Mouse (Mus musculus) liver, adult 2 months (tissue): ENCODE measurements around the gene Mtg2.

Experiments used
- CTCF ChIP-seq: fragments of 200-500 bp; IDR thresholded peaks from 2 replicates; pipeline ENCODE4 v1.5.1; 2011; ENCODE audit warnings: low read depth, low read length, control low read depth
- POLR2A ChIP-seq: fragments of 200-500 bp; IDR thresholded peaks from 2 replicates; pipeline ENCODE4 v1.6.1; 2011; ENCODE audit warnings: low read length, control low read depth; ENCODE audit not compliant: insufficient read depth; ENCODE audit errors: extremely low read depth

DNA sequence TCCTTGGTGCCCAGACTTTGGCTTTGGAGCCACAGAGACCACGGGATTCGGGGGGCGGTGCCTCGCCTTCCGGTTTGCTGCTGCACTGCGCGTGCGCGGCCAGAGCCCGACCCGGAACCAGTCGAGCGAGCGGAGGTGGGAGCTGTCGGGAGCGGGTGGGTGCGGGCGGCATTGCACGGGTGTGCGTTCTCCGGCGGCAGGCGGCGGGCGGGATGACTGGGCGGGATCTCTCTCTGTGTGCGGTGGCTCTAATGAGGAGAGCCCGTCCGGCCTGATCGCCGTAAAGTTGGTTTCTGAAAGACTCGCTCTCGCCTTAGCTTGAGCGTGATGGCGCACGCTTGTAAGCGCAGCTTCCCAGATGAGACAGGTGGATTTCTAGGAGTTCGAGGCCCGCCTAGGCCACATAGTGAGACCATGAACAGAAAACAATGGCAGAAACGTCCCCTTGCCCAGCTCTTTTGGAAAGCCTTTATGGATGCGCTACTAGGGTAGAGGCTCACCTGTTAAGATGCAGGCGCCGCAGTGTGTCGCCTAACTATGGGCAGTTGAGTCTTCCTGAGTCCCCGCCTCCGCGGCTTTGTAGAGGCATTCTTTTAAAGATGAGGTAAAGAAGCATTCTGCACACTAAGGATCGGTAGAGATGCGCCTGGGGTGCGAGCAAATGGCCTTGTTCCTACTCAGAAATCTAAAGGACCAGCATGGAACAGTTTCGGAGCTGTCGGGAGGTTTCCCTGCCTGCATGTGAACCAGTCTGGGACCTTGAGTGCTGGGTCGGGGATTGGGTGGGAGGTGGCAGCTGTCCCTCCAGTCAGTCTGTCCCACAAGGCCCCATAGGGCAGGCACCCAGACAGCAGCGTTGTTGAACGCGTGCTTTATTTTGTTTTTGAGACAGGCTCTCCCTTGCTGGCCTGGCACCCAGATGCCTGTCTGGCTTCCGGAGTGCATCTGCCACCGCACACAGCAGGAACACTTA, at the start of gene Mtg2:
- peak; percentile 87; the same call in 1 of the 2 replicates for TF ChIP-seq POLR2A
- no peak for TF ChIP-seq CTCF
